Mouse (Mus musculus) G1E (cell line): ENCODE measurements around the gene Lck.

Experiments used
- CTCF ChIP-seq: IDR thresholded peaks from 2 replicates; pipeline ENCODE4 v1.5.1; 2012; ENCODE audit warnings: low read depth, low read length, inconsistent platforms, mixed read lengths
- POLR2AphosphoS5 ChIP-seq: IDR thresholded peaks from 2 replicates; pipeline ENCODE4 v1.6.1; 2012; ENCODE audit warnings: low read depth, low read length, inconsistent platforms; ENCODE audit not compliant: insufficient replicate concordance
- TAL1 ChIP-seq: conservative IDR thresholded peaks from 2 replicates; pipeline ENCODE4 v1.6.1; 2012; ENCODE audit warnings: low read depth, low read length, inconsistent platforms, mixed read lengths

DNA sequence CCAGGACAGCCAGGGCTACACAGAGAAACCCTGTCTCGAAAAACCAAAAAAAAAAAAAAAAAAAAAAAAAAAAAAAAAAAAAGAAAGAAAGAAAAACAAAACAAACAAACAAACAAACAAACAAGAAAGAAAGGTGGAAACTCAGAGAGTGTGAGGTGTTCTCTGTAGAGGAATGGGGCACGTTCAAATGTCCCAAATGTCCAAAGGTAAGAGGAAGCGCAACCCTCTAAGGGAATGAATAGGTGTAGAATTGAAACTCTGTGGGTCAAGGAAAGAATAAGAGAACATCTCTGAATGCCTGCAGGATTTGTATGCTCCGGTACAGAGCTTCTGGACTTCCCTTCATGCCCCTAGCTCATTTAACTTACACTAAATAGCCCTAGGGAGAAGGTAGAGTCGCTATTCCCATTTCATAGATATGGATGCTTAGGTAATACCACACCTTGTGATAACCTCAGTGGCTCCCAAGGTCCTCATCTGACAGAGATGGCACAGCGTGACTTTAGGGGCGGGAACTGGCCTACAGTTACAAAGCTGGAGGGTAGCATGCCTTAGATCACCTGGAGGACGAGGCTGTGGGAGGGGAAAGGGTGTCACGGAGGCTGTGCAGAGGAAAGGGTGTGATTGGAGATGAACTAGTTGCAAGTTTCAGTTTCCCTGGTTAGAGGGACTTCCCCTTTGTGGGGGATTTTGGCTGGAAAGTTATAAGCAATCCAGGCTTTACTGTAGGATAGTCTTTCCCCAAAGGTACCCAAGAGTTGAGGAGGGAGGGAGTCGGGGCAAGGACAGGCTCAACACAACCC, 65.8 kb downstream of the Lck start:
- no peak for TF ChIP-seq CTCF
- no peak for TF ChIP-seq POLR2AphosphoS5
- no peak for TF ChIP-seq TAL1
